Mouse (Mus musculus) layer of hippocampus, postnatal 10 days (tissue): ENCODE measurements around the gene Lif. TPM values are rescaled to one million over a fixed set of nuclear protein-coding genes. Genes with fewer than 3 reads are reported as not detected.

Source experiments
- DNase-seq, 2 experiments: peaks; one replicate each; pipeline ENCODE4 v3.0.0; 2021; ENCODE audit warnings: low spot score in 2 of 2
- long read RNA-seq: library from polyadenylated mRNA; stranded (forward); transcript quantifications from one replicate; pipeline ENCODE4 v2.0.0, GENCODE M21; 2023
- total RNA-seq, 2 experiments: library from RNA; stranded (reverse); gene quantifications; 2 replicates each; pipeline ENCODE4 v1.2.3; 2021

The Lif gene
- under 1 TPM; 0.59 to 0.71 TPM for total RNA-seq
- long read RNA-seq = 0 reads

- DNase-seq = no peak
Measured at GRCm38 (mm10) chr11:4256846-4257607, at the start of gene Lif. Gene Lif (plus strand): TSS chr11:4257557.

DNA sequence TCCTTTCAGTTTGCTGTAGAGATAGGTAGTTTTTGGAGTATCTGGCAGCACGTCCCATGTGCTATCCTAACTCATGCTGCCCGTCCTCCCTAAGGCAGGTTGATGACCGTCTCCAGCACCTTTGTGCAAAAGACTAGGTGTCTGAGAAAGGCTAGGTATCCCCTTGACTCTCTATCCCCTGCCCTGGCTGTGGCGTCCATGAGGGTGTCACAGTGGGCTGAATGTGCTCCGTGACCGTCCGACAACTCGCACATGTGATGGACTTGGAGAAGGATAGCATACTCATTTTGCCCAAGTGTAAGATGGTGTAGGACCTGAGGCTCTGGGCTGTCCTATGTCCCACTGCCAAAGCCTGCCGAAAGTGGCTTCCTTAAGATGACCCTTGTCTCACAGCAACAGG lies 49.7 kb upstream of the Lif start:
- no peak for DNase-seq

DNA sequence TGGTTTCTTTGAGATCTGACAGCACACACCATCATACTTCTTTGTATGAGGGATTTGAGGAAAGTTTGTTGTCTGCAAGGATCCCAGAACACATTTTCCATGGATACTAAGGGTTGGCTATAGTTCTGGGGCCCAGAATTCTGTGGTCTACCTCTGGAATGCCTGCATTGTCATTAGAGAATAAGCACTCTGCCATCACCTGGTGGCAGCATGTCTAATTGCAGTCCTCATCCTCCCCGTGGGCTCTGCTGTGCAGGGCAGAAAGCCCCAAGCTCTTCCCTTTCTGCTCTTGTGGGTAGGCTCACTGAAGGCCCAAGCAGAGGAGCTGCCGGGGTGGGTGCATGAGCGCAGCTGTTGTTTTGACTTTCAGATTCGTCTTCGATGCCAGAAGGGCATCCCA lies 47.8 kb upstream of the Lif start:
- no peak for DNase-seq

GRCm38 (mm10) chr11:4210786-4211185 lies 46.6 kb upstream of the Lif start:
- DNase-seq = no peak

- DNase-seq = no peak
Measured at GRCm38 (mm10) chr11:4213107-4213506, 44.2 kb upstream of the Lif start.

DNA sequence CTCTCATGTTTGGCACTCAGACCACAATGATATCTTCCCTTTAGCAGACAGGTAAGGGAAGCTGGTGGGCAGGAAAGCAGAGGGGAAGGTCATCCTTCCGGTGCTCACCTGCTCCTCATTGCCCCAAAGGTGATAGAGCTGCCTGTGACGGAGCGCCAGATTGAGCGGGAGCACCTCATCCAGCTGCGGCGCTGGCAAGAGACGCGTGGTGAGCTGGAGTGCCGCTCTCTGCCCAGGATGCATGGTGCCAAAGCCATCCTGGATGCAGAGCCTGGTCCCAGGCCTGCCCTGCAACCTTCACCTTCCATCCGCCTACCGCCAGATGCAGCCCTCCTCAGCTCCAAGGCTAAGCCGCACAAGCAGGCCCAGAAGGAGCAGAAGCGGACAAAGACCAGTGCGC lies 42.8 kb upstream of the Lif start:
- no peak for DNase-seq

- DNase-seq = no peak
Measured at GRCm38 (mm10) chr11:4215061-4215460, 42.3 kb upstream of the Lif start.

GRCm38 (mm10) chr11:4216248-4217000 lies 40.9 kb upstream of the Lif start:
- peak; percentile 49 to 54 for DNase-seq

DNA sequence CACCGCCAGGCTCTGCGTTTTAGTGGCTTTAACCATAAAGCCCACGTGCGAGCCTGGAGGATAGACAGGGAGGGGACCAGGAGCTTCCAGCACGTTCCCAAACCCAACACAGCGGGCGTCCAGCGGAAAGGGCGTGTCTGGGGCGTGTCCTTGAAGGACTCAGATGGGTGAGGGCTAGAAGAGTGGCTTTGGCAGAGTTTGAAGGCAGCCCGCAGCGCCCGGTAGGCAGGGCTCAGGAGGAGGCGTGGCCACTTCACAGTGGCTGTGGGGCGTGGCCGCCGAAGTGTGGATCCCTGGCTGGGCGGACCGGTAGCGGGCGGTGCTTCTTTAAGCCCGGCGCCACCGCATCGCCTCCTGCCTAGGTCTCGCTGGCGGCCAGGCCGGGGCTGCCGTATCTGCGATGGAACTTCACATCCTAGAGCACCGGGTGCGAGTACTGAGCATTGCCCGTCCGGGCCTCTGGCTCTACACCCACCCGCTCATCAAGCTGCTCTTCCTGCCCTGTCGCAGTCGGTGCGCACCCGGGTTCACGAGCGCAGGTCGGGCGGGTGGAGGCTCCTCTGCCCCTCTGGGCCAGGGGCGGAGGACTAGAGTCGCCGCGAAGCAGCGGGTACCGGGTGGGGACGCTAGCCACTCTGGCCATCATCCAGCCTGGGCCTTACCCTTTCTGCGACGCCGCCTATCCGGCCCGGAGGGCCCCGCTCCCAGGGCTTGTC lies 39.3 kb upstream of the Lif start, which contains the start of gene Castor1:
Gene Castor1, plus strand, starts transcription at position 312 of the 716 bp plus-strand sequence.
- DNase-seq = peak; percentile 53 to 63

DNA sequence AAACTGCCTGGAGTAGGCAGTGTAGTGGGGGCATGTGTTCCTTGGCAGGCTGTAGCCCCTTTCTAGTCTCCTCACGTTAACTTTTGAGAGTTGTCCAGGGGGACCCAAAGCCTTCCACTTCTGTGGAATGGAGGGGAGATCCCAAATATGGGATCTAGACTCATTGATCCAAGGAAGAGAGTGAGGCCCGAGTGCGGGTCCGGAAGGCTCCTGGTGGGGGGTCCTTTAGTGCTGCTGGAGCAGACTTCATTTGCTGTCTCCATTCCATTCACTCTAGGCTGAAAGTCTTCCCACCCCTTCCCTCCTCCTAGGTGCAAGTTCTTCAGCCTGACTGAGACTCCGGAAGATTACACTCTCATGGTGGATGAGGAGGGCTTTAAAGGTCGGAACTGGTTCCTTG lies 38.7 kb upstream of the Lif start:
- no peak for DNase-seq

DNA sequence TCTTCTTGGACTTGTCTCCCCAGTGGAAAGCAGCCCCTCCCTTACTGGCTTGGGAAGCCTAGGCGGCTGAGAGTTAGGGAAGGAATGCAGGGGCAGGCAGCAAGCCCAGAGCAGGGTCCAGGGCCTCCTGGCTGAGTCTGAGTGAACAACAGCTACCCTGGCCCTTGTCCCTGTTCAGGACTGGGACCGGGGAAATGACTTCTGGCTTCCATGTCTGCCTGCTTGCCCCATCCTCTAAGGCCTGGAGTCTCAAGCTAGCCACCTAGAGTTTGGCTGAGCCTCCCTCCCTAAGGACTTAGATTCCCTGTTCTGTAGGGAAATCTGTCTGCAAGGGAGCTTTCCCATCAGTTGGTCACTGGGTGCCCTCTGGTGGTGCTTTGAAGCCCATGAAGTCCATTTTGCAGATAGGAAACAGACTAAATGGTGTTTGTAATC lies 38.0 kb upstream of the Lif start:
- peak; percentile 69 to 80 for DNase-seq

- no peak for DNase-seq
Measured at GRCm38 (mm10) chr11:4219908-4220307, 37.4 kb upstream of the Lif start.

DNA sequence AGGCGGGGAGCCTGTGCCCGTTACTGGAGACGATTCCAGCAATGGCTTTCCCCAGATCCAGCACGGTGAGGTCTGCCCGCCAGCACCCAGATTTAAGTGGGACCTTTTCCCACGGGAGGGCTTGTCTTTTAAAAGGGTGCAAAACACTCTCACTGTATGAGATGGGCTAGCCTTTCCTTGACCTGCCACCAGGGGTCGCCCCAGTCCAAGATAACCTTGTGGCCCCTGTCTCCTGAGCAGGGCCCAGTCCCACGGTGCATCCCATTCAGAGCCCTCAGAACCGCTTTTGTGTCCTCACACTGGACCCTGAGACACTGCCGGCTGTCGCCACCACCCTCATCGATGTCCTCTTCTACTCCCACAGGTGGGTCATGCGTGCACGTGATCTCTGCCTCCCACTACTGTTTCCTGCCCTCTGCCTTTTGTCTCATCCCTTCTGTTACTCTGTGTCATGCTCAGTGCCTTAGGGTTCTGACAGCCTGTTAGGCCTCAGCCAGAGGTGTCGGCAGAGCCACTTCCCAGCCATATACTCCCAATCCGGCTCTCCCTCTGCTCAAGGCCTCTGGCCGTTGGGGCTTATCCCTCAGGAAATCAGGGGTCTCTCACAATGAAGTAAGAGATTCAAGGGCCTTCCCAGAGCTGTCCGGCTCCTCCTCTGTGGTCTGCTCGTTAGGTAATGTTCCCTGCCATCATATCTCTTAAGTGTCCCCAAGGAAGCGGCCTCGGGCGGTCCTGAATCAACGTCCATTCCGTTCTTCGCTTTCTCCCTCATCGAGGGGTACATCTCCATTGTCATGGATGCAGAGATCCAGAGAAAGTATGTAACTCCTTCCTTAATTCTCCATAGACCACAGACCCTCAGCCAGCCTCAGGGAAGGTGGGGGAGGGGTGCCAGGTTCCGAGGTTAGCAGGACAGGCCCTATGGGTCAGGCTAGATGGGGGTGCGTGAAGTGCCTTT lies 36.6 kb upstream of the Lif start:
- DNase-seq = peak; percentile 78 to 83

GRCm38 (mm10) chr11:4222046-4222950 lies 35.1 kb upstream of the Lif start:
- no peak for DNase-seq

- DNase-seq = no peak
Measured at GRCm38 (mm10) chr11:4223393-4224188, 33.8 kb upstream of the Lif start.

DNA sequence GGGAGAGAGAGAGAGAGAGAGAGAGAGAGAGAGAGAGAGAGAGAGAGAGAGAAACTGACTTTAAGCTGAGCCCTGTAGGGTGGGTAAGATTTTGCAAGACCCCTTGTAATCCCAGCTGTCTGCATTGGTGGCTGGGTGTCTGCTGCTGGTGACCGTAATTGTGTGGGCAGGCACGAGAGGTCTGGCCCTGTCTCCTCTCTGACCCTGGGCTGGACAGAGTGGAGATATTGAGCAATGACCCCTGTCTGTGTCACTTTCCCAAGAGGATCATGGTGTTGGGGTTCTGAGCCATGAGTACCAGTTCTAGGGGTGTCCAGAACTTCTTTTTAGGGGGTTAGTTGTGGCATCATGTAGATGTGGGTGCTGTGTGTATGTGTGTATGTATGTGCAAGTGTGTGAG lies 33.1 kb upstream of the Lif start:
- DNase-seq = no peak

- DNase-seq = no peak
Measured at GRCm38 (mm10) chr11:4226569-4227325, 30.6 kb upstream of the Lif start.

- peak; percentile 46 to 52 for DNase-seq
Measured at GRCm38 (mm10) chr11:4228463-4228862, 28.9 kb upstream of the Lif start.
